Mouse (Mus musculus) megakaryocyte, embryonic 14.5 days (primary cell): ENCODE data around the gene Sgca. TPM values are rescaled to one million over a fixed set of nuclear protein-coding genes. Genes with fewer than 3 reads are reported as not detected.

Source experiments
- H3K27me3 ChIP-seq: replicated peaks from 2 replicates; pipeline ENCODE3; 2012; ENCODE audit warnings: inconsistent platforms
- H3K36me3 ChIP-seq: replicated peaks from 2 replicates; pipeline ENCODE3; 2012; ENCODE audit warnings: low read length, inconsistent platforms, mixed read lengths
- H3K4me1 ChIP-seq: 2 replicates; pipeline ENCODE4 v1.6.1; 2012; ENCODE audit warnings: inconsistent platforms
- H3K4me3 ChIP-seq: replicated peaks from 2 replicates; pipeline ENCODE3; 2012; ENCODE audit warnings: moderate library complexity, mild to moderate bottlenecking, inconsistent platforms
- H3K9me3 ChIP-seq: 2 replicates; pipeline ENCODE4 v1.6.1; 2012; ENCODE audit warnings: inconsistent platforms
- FLI1 ChIP-seq: IDR thresholded peaks from 2 replicates; pipeline ENCODE4 v1.6.1; 2012; ENCODE audit warnings: low read length, inconsistent platforms, mixed read lengths
- GATA1 ChIP-seq: IDR thresholded peaks from 3 replicates; pipeline ENCODE4 v1.6.1; 2012; ENCODE audit warnings: mixed read lengths, low read length, inconsistent platforms, borderline replicate concordance
- polyA plus RNA-seq: library from polyadenylated mRNA; stranded (reverse); fragments of >175 nt; gene quantifications from 2 replicates; pipeline ENCODE4 v1.2.3, GENCODE M21; 2012; ENCODE audit warnings: low replicate concordance; ENCODE audit not compliant: insufficient read depth

The Sgca gene
- polyA plus RNA-seq, 1 experiment: 0.51 TPM

GRCm38 (mm10) chr11:94986435-94986834, 10.3 kb upstream of the Sgca start:
- no peaks in the 10 kb centered on the region for H3K9me3 ChIP-seq
- H3K27me3 ChIP-seq: no peaks in the 10 kb centered on the region
- H3K4me1 ChIP-seq: peaks cover 49% of the 10 kb centered on the region
- H3K4me3 ChIP-seq: no peak overlapping the region
- no peak for TF ChIP-seq FLI1
- TF ChIP-seq GATA1: no peak
- H3K36me3 ChIP-seq: no peaks in the 10 kb centered on the region

- no peak overlapping the region for H3K4me3 ChIP-seq
- no peaks in the 10 kb centered on the region for H3K36me3 ChIP-seq
- H3K4me1 ChIP-seq: peaks cover 49% of the 10 kb centered on the region
- no peaks in the 10 kb centered on the region for H3K27me3 ChIP-seq
- no peaks in the 10 kb centered on the region for H3K9me3 ChIP-seq
- TF ChIP-seq FLI1 (no peak), GATA1 (no peak)
Observed at GRCm38 (mm10) chr11:94985822-94986221, 9.7 kb upstream of the Sgca start.

GRCm38 (mm10) chr11:94985140-94985539, 9.0 kb upstream of the Sgca start:
- H3K27me3 ChIP-seq: no peaks in the 10 kb centered on the region
- no peak overlapping the region for H3K4me3 ChIP-seq
- peaks cover 52% of the 10 kb centered on the region for H3K4me1 ChIP-seq
- H3K9me3 ChIP-seq: no peaks in the 10 kb centered on the region
- no peaks in the 10 kb centered on the region for H3K36me3 ChIP-seq
- TF ChIP-seq GATA1 (no peak), FLI1 (no peak)

GRCm38 (mm10) chr11:94979462-94980179, 3.5 kb upstream of the Sgca start:
- no peak for TF ChIP-seq GATA1
- no peak for TF ChIP-seq FLI1
- H3K4me3 ChIP-seq: peak overlapping the region; percentile 90

GRCm38 (mm10) chr11:94978947-94979346, 2.8 kb upstream of the Sgca start:
- H3K36me3 ChIP-seq: no peaks in the 10 kb centered on the region
- TF ChIP-seq FLI1 (no peak), GATA1 (no peak)
- H3K4me3 ChIP-seq: peak overlapping the region; percentile 90
- H3K9me3 ChIP-seq: no peaks in the 10 kb centered on the region
- peaks cover 37% of the 10 kb centered on the region for H3K4me1 ChIP-seq
- peaks cover 8% of the 10 kb centered on the region for H3K27me3 ChIP-seq

More at GRCm38 (mm10) chr11:94979462-94980179, 3.5 kb upstream of the Sgca start:
- Histone ChIP-seq H3K27me3 (peaks cover 8% of the 10 kb centered on the region), H3K4me1 (peaks cover 42% of the 10 kb centered on the region), H3K9me3 (no peaks in the 10 kb centered on the region), H3K36me3 (no peaks in the 10 kb centered on the region)

- H3K9me3 ChIP-seq: no peaks in the 10 kb centered on the region
- H3K4me3 ChIP-seq: peak overlapping the region; percentile 90
- H3K36me3 ChIP-seq: no peaks in the 10 kb centered on the region
- peaks cover 39% of the 10 kb centered on the region for H3K4me1 ChIP-seq
- no peak for TF ChIP-seq GATA1
- no peak for TF ChIP-seq FLI1
- peaks cover 8% of the 10 kb centered on the region for H3K27me3 ChIP-seq
Observed at GRCm38 (mm10) chr11:94978178-94978915, 2.2 kb upstream of the Sgca start.

GRCm38 (mm10) chr11:94974951-94975350, 1.2 kb downstream of the Sgca start:
- Histone ChIP-seq H3K27me3 (peaks cover 33% of the 10 kb centered on the region), H3K4me1 (peaks cover 53% of the 10 kb centered on the region), H3K36me3 (no peaks in the 10 kb centered on the region), H3K4me3 (no peak overlapping the region), H3K9me3 (no peaks in the 10 kb centered on the region)
- TF ChIP-seq FLI1 (no peak), GATA1 (no peak)

- H3K4me1 ChIP-seq: peaks cover 44% of the 10 kb centered on the region
- no peaks in the 10 kb centered on the region for H3K36me3 ChIP-seq
- TF ChIP-seq GATA1 (no peak), FLI1 (no peak)
- H3K4me3 ChIP-seq: no peak overlapping the region
- H3K9me3 ChIP-seq: no peaks in the 10 kb centered on the region
- H3K27me3 ChIP-seq: peaks cover 46% of the 10 kb centered on the region
Observed at GRCm38 (mm10) chr11:94973313-94973712, 2.8 kb downstream of the Sgca start.

GRCm38 (mm10) chr11:94972887-94973286, 3.2 kb downstream of the Sgca start:
- TF ChIP-seq FLI1 (no peak), GATA1 (no peak)
- H3K4me3 ChIP-seq: no peak overlapping the region
- no peaks in the 10 kb centered on the region for H3K9me3 ChIP-seq
- H3K36me3 ChIP-seq: no peaks in the 10 kb centered on the region
- H3K27me3 ChIP-seq: peaks cover 50% of the 10 kb centered on the region
- peaks cover 41% of the 10 kb centered on the region for H3K4me1 ChIP-seq
